Mouse (Mus musculus): ENCODE data around the gene Mapkapk3. TPM values are rescaled to one million over a fixed set of nuclear protein-coding genes. Genes with fewer than 3 reads are reported as not detected.

The Mapkapk3 gene
- polyA plus RNA-seq (2012; rRNA removed) = 7.0 and 7.6 TPM in 2 replicates

DNA sequence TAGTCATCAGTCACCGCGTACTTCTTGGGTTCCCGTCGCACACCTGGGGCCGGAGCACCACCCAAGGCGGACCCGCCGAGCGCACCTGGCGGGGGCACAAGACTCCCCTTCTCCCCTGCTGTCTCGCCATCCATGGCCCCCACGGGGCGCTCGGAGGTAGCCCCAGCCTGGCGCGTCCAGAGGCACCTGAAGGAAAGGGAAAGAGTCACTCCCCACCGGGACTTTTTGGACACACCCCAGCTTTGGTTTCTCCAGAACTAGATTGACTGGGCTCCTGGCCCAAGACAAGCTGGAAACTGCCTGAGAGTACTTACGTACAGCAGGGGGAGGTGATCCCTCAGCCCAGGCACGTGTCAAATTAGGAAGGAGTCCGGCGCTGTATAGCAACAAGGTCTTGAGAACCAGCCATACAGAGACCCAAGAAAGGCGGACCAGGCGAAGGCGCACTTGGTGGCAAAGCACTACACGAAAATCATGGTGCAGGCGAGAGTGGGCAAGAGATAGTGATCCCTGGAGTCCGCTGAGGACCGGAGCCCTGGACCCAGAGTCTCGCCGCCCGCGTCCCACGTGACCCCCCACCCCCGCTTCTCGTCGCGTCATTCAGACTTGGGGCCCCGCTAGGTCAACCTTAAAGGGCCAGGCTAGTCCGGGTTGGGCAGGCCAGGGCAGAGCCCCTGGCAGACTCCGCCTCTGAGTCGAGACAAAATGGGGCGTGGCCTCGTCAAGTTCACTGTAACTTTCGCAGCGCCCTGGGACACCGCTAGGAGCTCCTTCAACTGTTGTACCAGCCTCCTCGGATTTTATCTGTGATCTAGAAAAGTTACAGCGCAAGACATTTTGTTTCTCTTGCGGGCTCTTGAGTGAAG is at the start of gene Mapkapk3:
Mapkapk3 (minus strand) TSS at position 667 of the 866 bp plus-strand sequence.
- peak in 1 of 2 experiments; percentile 51 for DNase-seq (ENCODE audit: extremely low spot score in 1 of 2, low spot score in 1 of 2)

GRCm38 (mm10) chr9:107338172-107338883 is 48.7 kb upstream of the Mapkapk3 start, which contains the start of gene Hemk1:
Gene Hemk1 (minus strand): TSS chr9:107338350.
- DNase-seq (ENCODE audit: extremely low spot score in 1 of 2, low spot score in 1 of 2) = peak in 1 of 2 experiments; percentile 87

DNA sequence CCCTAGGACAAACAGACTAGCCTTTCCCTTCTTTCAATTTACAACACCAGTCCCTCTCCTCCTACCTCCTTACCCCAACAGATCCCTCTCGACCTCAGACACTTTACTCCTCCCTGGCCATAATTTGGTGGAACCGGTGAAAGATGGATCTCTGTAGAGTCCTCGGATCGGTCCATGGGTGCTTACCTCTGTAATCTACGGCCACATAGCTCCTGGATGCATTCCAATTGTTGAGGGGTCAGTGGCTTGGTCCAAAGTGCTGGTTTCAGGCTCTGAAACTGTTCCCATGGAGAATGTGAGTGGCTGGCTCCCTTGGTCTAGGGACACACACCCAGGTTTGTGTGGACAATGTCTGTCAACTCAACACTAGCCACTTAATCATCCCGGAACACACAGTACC is 46.7 kb upstream of the Mapkapk3 start:
- no peak for DNase-seq (ENCODE audit: extremely low spot score in 1 of 2, low spot score in 1 of 2)

GRCm38 (mm10) chr9:107335909-107336308 is 46.2 kb upstream of the Mapkapk3 start:
- DNase-seq (ENCODE audit: extremely low spot score in 1 of 2, low spot score in 1 of 2) = peak; percentile 51 to 82

GRCm38 (mm10) chr9:107335046-107335445 is 45.4 kb upstream of the Mapkapk3 start:
- DNase-seq (ENCODE audit: extremely low spot score in 1 of 2, low spot score in 1 of 2) = no peak

- DNase-seq (ENCODE audit: extremely low spot score in 1 of 2, low spot score in 1 of 2) = no peak
These were observed 44.7 kb upstream of the Mapkapk3 start for GRCm38 (mm10) chr9:107334356-107334755.

DNA sequence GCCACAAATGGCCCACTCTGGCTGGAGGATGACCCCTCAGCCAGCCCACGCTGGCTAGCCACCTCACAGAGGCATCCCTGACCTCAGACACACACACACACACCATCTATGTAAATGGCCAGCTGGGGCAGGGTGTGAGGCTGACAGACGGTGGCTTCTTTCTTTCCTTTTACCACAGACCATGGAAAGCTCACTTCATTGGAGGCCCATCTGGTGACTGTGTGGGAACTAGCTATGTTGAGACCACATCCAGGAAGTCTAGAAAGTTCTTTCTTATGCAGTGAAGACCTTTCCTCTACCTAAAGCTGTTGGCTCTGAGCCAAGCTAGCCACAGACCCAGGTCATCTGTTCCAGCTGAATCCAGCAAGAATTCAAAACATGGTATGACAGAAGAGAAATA is 44.0 kb upstream of the Mapkapk3 start:
- no peak for DNase-seq (ENCODE audit: extremely low spot score in 1 of 2, low spot score in 1 of 2)

DNA sequence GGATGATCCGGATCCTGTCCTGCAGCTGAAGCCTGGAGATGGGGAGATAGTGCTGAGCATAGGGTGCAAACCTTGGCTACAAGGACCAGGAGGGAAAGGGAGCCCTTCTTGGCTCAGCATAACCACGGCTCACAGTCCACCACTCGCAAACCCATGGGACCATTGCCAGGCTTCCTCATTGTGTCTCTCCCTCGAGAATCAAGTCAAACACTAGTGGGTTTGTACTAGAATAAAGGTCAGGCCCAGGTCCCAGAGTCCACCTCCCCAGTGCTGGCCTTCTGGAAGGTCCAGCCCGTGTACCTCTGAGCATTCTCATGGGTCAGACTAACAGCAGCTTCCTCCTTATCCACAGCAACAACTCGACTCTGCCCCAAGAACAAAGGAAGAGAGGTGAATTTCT is 41.1 kb upstream of the Mapkapk3 start:
- DNase-seq (ENCODE audit: extremely low spot score in 1 of 2, low spot score in 1 of 2) = no peak

DNA sequence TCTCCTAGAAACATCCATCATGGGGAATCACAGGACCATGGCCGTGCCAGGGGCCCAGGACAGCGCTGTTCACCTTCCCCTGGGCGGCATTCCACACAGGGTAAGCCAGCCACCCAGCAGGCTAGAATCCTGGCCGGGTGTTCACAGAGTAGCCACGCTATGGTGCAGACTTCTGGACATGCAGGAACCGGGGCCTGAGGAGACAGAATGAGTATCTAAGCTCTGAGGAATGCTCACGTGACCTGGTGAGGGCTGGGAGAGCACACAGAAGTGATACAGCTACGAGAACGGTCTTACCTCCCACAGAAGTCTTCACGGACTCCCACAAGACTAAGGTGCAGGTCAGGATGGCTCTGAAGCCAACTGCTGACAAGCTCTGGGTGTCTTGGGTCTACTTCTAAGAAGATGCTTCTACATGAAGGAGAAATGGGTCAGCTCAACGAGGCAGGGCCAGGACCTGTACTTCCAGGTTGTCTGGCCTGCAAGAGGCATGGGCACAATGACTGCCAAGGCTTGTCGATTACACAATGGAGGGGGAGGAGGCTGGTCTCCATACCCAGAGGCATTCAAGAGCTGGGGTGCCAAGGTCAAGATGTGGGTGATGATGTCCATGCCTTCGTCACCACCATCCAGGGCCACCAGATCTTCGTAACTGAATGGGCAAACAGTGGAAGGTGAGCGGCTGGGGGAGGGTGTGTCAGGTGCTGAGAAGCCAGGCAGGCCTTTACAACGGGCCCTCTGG is 38.4 kb upstream of the Mapkapk3 start:
- no peak for DNase-seq (ENCODE audit: extremely low spot score in 1 of 2, low spot score in 1 of 2)

DNA sequence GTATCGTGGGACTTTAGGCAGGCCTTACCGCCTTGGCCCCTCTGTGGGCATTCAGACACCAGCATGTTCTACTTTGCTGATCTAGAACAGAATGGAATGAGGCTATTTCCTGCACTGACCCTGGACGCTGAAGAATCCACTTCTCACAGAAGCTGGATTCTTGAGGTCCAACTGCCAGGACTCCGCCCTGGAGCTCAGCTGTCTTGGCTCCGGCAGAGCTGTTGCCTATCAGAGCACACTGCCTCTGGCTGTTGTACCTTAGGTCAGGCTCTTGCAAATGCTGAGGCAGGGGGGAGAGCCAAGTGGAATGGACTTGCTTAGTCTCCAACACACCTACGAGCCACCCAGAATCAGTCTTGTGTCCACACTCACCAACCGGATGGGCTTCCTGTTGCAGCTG is 36.2 kb upstream of the Mapkapk3 start:
- DNase-seq (ENCODE audit: extremely low spot score in 1 of 2, low spot score in 1 of 2) = no peak

DNA sequence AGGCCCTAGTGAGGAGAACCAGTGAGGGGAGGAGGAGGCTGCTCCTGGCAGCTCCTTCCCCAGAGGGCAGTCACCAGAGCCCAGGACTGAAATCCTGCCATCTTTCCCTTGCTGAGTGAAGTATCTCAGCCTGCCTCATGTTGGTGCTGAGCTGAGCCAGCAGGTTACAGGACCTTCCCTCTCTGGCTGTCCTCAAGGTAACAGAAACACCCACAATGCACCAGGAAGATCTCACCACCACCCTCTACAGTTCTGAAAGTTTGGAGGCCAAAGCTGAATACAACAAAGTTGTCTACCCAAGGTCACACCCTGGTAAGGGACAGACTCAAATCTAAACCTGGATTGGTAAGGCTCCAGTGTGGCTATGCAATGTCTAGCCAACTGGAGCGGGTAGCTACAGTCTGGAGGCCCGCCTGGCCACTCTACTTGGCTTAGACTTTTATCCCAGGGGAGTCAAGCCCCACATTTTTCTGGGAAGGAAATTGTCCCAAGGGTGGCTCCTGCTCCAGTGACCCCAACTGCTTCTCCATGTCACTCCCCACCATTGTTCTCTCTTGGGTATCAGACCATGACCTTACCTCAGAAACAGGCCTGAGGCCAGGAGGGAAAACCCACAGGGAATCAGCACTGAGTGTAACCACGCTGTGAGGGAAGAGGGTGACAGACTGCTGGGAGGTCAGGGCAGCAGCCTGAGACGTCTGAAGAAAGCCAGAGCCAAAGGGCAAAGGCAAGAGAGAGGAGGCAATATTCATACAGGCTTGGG is 35.3 kb upstream of the Mapkapk3 start:
- no peak for DNase-seq (ENCODE audit: extremely low spot score in 1 of 2, low spot score in 1 of 2)

DNA sequence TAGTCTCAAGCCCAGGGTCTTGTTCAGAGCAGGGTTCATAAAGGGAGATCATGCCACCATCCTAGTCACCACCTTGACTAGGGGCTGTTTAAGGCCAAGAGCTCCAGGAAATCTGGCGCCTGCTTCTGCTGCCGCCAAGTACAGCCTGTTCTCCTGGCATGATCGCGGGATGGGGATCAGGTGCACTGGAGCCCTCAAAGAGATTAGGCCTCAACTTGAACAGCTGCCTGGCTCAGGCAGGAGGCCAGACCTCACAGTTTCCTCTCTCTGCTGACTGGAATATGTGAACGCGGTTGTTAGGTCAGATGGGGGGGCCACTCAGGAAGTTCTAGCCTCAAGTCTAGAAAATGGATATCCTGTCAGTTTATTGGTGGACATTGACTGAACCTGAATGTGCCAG is 33.9 kb upstream of the Mapkapk3 start:
- DNase-seq (ENCODE audit: extremely low spot score in 1 of 2, low spot score in 1 of 2) = no peak

- DNase-seq (ENCODE audit: extremely low spot score in 1 of 2, low spot score in 1 of 2) = no peak
These were observed 32.9 kb upstream of the Mapkapk3 start for GRCm38 (mm10) chr9:107322461-107323050.

DNA sequence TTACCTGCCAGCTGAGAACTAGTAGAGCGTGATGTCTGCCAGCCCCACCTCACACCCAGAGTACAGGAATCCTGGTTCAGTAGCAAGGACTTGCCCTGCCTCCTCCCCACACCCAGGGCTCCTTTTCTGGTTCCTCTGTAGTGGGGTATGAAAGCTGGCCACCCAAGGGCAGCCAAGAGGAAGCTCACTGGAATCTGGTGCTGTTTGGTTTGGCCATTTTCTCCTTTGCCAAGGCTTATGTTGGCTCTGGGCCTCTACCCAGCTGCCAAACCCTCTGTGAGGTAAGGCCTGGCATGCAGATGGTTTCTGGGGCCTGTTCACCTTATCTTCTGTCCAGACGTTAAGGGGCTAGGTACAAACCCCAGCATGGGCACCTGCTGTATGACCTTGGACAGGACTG is 26.1 kb upstream of the Mapkapk3 start:
- DNase-seq (ENCODE audit: extremely low spot score in 1 of 2, low spot score in 1 of 2) = no peak

- no peak for DNase-seq (ENCODE audit: extremely low spot score in 1 of 2, low spot score in 1 of 2)
These were observed 24.2 kb upstream of the Mapkapk3 start for GRCm38 (mm10) chr9:107313926-107314325.

- DNase-seq (ENCODE audit: extremely low spot score in 1 of 2, low spot score in 1 of 2) = no peak
These were observed 23.3 kb upstream of the Mapkapk3 start for GRCm38 (mm10) chr9:107312811-107313584.

DNA sequence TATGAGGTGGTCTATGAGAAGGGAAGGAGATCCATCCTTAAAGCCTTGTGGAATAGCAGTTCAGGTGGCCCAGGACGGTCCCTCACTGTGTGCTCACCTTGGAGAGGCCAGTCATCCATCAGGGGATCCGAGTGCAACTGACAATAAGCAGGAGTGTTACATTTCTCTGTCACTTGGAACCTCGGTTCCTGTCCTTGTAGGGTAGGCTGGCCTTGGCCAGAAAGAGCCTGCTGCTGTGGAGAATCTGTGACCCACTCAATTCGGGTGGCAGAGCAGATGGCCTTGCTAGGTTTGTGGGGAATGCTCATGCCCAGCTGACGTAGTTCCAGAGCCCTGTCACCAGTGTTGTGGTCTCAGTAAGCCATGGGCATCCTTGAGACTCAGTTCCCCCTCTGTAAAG is 19.9 kb upstream of the Mapkapk3 start:
- no peak for DNase-seq (ENCODE audit: extremely low spot score in 1 of 2, low spot score in 1 of 2)

DNA sequence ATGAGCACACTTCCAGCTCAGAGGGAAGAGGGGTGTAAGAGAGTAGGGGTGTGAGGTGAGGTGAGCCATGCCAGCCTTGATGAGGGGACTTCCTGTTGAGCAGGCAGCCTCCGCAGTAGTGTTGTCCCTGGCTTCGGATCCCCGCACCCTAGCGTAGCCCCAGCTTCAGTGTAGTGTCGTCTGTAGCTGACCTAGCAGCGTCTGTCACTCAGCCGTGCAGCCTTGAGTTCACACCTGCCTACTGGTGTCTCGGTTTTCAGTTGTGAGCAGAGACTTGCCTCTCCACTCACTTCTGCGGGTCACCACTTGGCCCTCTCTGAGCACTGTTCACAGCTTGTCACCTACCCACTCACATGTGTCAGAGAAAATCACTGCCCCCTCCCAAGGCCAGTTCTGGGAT is 19.5 kb upstream of the Mapkapk3 start:
- no peak for DNase-seq (ENCODE audit: extremely low spot score in 1 of 2, low spot score in 1 of 2)

GRCm38 (mm10) chr9:107308346-107309000 is 18.8 kb upstream of the Mapkapk3 start:
- no peak for DNase-seq (ENCODE audit: extremely low spot score in 1 of 2, low spot score in 1 of 2)

Data from frontal cortex, adult 2 months (tissue).